Mouse (Mus musculus): ENCODE measurements at regions not wholly inside any gene's neighbourhood (a gene's known extent, or its start where the extent isn't known, plus 50 kb on each side); places are given as distances from the start of the nearest gene placed in this dataset.

DNA sequence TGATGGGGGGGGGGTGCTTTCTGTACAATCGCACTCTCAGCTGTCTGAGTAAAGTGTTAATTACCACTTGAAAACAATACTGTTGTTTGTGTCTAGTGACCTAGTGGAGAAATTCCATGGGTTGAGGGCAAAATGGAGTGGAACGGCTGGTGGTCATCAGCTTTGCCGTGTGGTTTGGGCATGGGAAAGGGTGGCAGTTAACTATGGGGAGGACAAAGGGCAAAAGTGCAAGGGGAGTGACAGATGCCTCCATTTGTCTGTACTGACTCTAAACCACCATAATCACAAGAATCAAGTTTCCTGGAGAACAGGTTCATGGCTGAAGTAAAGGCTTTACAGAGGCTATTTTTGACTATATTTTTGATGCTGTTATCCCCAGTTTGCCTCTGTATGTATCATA, 294.0 kb upstream of the Slc30a5 start:
- TF ChIP-seq ETS1 (conservative IDR thresholded peaks at IDR 0.05; ENCODE audit: low read depth, low read length) (no peak), PAX5 (IDR thresholded peaks at IDR 0.05; ENCODE audit: low read length) (no peak), CHD1 (IDR thresholded peaks at IDR 0.05; ENCODE audit: low read depth, low read length) (no peak), CTCF (conservative IDR thresholded peaks at IDR 0.05 in 1 of 2, IDR thresholded peaks at IDR 0.05 in 1 of 2; ENCODE audit: low read depth in 2 of 2, low read length in 2 of 2) (no peak), POLR2A (IDR thresholded peaks at IDR 0.05; ENCODE audit: low read depth, low read length) (no peak), MEF2A (IDR thresholded peaks at IDR 0.05; ENCODE audit: borderline replicate concordance, low read depth, low read length) (no peak), USF1 (IDR thresholded peaks at IDR 0.05; ENCODE audit: low read depth, low read length) (no peak)

All from CH12.LX (cell line).